Mouse (Mus musculus) liver, embryonic 15.5 days (tissue): ENCODE data around the gene Tsga10ip. TPM values are rescaled to one million over a fixed set of nuclear protein-coding genes. Genes with fewer than 3 reads are reported as not detected.

Source experiments
- polyA plus RNA-seq: library from polyadenylated mRNA; unstranded; fragments of >200 nt; fragmentation: Nextera tagmentation; extraction: Ambion mirVana; gene quantifications from 2 replicates; pipeline ENCODE4 v1.2.1, GENCODE M21; 2015

Tsga10ip gene
- polyA plus RNA-seq, 1 experiment from 2014 or later, result not detected

Other genes with a start within 250 kb of the Tsga10ip start
- gene Pacs1, start 129.4 kb downstream of the Tsga10ip start, polyA plus RNA-seq, result 8.6 TPM in 2 replicates
- 113 and 114 TPM in 2 replicates for gene Sf3b2, start 107.1 kb downstream of the Tsga10ip start, polyA plus RNA-seq
- 0.06 and 0.09 TPM in 2 replicates for gene Gal3st3, start 104.2 kb downstream of the Tsga10ip start, polyA plus RNA-seq
- gene Catsper1, start 66.8 kb downstream of the Tsga10ip start, polyA plus RNA-seq, result not detected in 2 replicates
- gene Cst6, start 53.0 kb downstream of the Tsga10ip start, polyA plus RNA-seq, result not detected in 2 replicates
- gene Eif1ad, start 35.8 kb downstream of the Tsga10ip start, polyA plus RNA-seq, result 26.0 and 26.5 TPM in 2 replicates
- 216 and 231 TPM in 2 replicates for gene Banf1, start 35.4 kb downstream of the Tsga10ip start, polyA plus RNA-seq
- 26.5 and 31.5 TPM in 2 replicates for gene Sart1, start 13.8 kb downstream of the Tsga10ip start, polyA plus RNA-seq
- 61.1 and 64.6 TPM in 2 replicates for gene Drap1, start 22.5 kb upstream of the Tsga10ip start, polyA plus RNA-seq
- 17.6 and 19.8 TPM in 2 replicates for gene AI837181, start 22.6 kb upstream of the Tsga10ip start, polyA plus RNA-seq
- not detected in 2 replicates for gene Fosl1, start 45.0 kb upstream of the Tsga10ip start, polyA plus RNA-seq
- gene Ccdc85b, start 55.4 kb upstream of the Tsga10ip start, polyA plus RNA-seq, result 1.6 TPM in 2 replicates
- gene Fibp, start 58.1 kb upstream of the Tsga10ip start, polyA plus RNA-seq, result 25.3 and 28.6 TPM in 2 replicates
- 0.53 and 0.54 TPM in 2 replicates for gene Ctsw, start 66.0 kb upstream of the Tsga10ip start, polyA plus RNA-seq
- gene Efemp2, start 71.4 kb upstream of the Tsga10ip start, polyA plus RNA-seq, result 16.0 and 17.5 TPM in 2 replicates
- gene Mus81, start 85.9 kb upstream of the Tsga10ip start, polyA plus RNA-seq, result 14.0 and 16.4 TPM in 2 replicates
- gene Cfl1, start 87.9 kb upstream of the Tsga10ip start, polyA plus RNA-seq, result 992 and 1,073 TPM in 2 replicates
- gene 1700020D05Rik, start 101.3 kb upstream of the Tsga10ip start, polyA plus RNA-seq, result 0.12 TPM in 1 of 2 replicates, not detected in the other
- 6.8 and 7.0 TPM in 2 replicates for gene Snx32, start 108.0 kb upstream of the Tsga10ip start, polyA plus RNA-seq
- 0.05 TPM in 1 of 2 replicates, not detected in the other for gene Ovol1, start 158.1 kb upstream of the Tsga10ip start, polyA plus RNA-seq
- gene Ap5b1, start 165.5 kb upstream of the Tsga10ip start, polyA plus RNA-seq, result 3.6 and 4.0 TPM in 2 replicates
- gene Rnaseh2c, start 199.3 kb upstream of the Tsga10ip start, polyA plus RNA-seq, result 100 and 122 TPM in 2 replicates
- gene Kat5, start 207.7 kb upstream of the Tsga10ip start, polyA plus RNA-seq, result 16.2 and 17.4 TPM in 2 replicates
- 23.3 and 24.2 TPM in 2 replicates for gene Rela, start 235.0 kb upstream of the Tsga10ip start, polyA plus RNA-seq